Mouse (Mus musculus): ENCODE data around the gene Tnpo1.

Tnpo1 gene

DNA sequence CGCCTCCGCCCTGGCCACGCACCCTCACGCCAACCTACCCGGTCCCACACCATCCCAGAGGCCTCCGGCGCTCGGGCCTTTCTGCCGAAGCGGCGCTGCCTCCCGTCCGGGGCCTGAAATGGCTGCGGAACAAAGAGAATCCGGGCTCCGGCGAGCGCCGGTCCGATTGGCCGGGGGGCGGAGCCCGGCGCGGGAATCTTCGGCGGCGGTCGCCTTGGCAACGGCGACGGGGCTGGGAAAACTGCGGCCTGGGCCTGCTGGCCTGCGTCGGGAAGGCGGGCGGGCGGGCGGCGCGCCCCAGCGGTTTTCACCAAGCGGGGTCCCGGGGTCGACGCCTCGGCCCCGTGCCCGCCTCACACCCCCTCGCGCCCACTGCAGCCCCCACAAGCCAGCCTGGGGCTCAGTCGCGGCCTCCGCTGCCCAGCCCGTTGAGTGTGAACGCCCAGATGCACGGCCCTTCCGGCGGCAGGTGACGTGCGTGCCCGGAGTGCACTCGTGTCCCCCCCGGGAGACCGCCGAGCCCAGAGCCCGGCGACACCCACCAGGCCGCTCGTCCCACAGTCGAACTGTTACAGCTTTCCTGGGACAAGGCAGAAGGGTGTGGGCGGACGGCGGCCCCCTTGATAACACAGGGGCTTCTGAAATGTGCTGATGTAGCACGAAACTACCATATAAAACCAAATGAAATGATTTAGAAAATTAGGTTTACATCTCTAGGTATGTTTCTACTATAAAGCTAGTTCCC is at the start of gene Tnpo1:
Gene Tnpo1, minus strand, starts transcription at position 172 of the 745 bp plus-strand sequence.
- DNase-seq (ENCODE audit: low spot score): peak; percentile 93

DNA sequence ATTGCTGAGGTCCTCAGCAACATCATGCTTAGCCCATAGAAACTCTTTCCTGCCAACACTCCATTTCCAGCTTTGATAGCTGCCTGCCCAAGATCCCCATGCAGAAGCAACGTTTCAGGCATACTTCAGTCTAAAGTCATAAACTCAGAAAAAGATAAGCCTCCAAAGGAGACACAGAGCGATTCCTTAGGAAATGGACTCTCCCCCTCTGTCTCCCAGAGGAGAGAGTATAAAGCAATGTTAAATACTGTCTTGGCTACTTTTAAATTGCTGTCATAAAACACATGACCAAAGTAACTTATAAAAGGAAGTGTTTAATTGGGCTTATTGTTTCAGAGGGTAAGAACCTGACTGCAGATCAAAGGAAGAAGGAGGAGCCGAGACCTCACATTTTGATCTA is 45.9 kb upstream of the Tnpo1 start:
- DNase-seq (ENCODE audit: low spot score): no peak

DNA sequence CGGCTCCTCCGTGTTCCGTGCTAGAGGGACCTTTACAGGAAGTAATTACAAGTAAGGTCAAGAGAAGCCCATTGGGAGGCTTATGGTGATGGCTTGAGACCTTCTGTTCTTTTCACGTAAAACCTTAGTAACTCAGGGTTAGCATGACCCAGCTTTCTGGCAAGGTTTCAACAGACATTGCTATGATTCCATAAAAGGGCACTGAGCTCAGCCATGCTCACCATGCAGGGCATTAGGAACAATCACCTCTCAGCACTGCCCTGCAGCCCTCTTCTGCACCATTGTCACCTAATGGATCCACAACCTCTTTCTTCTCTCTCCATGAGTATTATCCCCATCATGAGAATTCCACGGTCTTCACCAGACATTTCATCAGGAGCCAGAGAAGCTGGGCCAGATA is 45.5 kb upstream of the Tnpo1 start:
- DNase-seq (ENCODE audit: low spot score): no peak

DNA sequence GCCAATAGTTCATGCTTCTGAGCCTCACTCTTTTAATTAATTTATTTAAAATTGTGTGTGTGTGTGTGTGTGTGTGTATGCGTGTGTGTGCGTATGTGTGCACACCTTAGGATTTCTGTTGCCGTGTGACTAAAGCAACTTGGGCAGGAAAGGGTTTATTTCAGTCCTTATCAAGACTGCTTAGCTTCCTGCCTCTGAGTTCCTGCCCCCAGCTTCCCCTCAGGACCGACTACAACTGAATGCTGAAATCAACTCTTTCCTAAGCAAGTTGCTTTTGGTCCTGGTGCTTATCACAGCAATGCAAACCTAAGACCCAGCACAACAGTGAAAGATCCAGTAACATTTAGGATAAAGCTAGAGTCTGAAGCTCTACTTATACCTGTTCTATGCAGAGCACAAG is 42.3 kb upstream of the Tnpo1 start:
- DNase-seq (ENCODE audit: low spot score): no peak

DNA sequence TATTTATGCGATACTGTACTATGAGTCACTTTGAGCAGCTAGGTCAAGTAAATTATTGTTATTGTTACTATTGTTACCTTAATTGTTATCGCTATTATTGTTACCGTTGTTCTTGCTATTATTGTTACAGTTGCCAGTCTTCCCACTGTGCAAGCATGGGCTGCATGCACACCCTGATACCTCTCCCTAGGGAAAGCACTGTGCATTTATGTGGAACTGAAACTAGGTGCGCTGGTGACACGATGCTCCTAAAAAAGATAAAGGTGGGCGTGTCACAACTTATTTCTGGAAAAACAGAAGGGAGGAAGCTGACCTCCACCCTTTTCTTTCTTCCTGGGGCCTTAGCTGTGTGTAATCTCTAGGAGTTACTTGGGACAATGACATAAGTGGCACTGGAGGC is 41.8 kb upstream of the Tnpo1 start:
- DNase-seq (ENCODE audit: low spot score): no peak

DNA sequence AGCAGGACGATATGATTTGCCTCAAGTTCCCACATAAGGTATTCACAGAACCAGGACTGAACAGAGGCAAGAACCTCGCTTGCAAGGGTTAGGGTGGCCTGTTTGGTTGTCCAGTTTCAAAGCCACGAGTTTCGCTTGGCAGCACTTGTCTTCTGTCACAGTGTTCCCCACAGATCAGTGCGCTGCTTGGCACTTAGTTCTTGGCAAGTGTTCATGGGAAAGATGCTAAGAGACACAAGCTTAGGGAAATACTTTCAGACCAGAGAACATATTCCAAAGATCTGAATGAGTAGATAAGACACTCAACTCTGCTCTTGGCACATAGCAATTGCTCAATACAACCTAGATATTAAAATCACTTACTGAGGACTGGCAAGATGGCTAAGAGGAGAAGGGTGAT is 40.4 kb upstream of the Tnpo1 start:
- DNase-seq (ENCODE audit: low spot score): no peak

DNA sequence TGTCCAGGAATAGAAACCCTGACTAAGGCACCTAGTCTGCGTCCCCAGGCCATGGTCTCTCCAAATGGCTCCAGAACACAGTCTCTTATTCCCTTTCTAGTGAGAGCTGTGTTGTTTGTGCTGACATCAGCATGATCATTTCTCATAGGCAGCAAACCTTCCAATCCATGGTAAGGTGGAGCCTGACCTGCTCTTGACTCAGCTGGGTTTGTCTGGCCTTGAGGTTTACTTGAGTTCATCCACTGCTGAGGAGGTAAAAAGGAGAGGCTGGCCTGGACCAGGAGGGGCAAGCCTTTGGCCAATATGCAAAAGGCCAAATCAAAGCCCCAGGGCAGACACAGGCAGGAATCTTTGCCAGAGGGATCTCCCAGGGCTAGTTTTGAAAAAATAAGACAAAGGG is 37.4 kb upstream of the Tnpo1 start:
- no peak for DNase-seq (ENCODE audit: low spot score)

DNA sequence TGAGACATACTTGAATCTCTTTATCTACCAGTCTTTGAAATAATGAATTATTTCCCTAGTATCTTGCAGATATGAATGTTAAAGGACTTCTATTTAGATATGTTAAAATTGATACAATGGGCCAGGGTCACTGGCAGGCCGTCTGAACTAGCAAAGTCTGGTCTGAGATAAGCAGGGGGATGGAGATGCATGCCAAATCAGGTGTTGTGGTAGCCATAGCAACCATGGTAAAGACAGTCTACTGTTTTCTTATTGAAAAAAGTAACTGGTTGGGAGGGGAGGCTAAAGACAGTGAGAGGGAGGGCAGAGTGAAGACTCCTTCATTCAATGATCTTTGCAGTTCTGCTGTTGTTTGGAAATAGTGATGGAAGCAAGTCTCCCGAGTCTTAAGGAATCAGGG is 32.0 kb upstream of the Tnpo1 start:
- peak; percentile 38 for DNase-seq (ENCODE audit: low spot score)

DNA sequence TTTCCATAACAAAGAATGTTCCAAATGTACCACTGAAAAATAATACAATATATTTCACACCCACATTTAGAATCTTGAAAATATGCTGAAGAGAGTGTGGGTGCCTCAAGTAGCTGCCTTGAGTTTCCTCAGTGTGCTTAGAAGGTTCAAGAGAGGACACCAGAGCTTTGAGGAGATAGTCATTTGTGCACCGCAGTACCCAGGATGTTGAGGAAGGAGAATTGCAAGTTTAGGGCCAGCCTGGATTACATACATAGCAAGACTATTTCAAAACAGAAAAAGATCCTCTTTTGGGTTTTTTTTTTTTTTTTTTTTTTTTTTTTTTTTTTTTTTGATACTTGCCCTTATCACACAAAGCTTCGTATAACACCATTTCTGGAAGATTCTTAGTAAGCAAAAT is 30.0 kb upstream of the Tnpo1 start:
- no peak for DNase-seq (ENCODE audit: low spot score)

DNA sequence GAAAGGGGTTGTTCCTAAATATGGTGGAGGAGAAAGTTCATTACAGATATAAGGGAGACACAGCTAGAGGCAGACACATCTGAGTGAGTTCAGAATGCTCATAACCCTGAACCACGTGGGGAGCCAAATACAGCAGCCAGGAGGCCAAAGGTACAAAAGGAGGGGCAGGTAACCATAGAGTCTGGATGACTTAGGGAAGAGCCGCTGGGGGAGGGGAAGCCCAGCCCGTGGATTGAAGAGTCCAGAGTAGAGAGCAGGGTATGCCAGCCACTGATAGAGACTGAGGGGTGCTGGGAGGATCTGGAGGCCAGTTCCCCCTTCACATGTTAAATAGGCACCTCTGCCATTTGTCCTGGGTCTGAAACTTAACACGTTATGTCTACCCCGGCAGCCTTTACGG is 29.5 kb upstream of the Tnpo1 start:
- DNase-seq (ENCODE audit: low spot score): no peak

DNA sequence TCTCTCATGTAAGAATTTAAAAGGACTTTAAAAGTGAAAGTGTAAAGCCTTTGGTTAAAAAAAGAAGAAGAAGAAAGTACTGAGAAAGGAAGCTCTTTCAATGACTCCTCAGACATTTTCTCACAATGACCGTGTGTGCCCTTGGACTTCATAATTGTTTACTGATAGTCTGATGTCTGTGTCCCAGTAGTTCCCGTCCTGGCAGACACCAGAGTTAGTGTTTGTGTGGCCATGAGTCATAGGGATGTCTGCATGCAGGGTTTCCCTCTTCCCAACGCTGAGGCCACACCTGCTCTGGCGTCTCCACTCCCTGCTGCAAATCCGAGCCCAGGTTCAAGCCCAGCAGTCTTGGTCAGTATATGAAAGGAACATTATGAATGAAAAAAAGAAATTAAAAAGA is 29.0 kb upstream of the Tnpo1 start:
- DNase-seq (ENCODE audit: low spot score): no peak

DNA sequence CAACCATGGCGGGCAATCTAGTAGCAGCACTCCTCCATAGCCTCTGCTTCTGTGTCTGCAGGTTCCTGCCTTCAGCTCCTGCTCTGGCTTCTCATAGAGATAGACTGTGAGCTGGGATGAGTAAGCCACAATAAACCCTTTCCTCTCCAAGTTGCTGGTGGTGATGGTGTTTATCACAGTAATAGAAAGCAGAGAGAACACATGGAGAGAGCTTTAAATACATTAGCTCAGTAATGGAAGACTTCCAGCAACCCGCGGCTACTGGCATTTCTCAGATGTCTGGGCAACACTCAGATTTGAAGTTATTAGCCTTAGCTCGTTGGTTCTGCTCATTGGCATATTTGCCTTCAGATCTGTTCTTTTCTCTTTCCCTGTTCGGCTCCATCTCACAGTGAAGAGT is 27.6 kb upstream of the Tnpo1 start:
- no peak for DNase-seq (ENCODE audit: low spot score)

DNA sequence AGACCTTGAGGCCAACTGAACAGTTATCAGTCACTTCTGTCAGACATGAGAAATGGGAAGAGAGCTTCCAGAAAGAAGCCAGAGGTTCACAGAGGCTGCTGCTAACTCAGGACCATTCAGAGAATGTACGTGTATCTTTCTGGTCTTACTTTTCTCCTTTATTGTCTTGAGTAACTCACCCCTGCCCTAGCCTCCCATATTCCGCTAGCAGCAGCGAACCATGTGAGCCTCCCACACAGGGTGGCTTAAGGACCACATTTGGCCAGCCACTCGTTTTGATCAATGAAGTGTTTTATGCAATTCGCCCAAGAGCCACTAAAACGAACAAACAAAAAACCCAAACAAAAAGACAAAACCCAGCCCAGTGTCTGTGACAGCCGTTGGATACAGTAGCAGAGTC is 25.8 kb upstream of the Tnpo1 start:
- DNase-seq (ENCODE audit: low spot score): no peak

DNA sequence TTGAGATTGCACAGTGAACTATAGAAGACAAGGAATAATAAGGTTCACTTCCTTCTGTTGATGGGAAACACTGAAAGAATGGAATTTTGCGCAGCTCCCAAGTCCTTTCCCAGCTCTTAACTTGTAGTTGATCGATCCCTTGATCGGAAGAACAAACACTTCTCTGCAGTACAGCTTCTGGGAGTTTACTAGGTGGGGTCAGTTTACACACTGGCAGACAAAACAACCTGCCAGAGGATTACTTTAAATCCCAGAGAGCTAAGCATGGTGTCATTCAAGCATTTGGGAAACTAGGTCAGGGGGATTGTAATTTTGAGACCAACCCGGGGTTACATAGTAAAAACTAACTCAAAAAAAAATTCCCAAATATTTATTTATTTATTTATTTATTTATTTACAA is 22.0 kb upstream of the Tnpo1 start:
- no peak for DNase-seq (ENCODE audit: low spot score)

DNA sequence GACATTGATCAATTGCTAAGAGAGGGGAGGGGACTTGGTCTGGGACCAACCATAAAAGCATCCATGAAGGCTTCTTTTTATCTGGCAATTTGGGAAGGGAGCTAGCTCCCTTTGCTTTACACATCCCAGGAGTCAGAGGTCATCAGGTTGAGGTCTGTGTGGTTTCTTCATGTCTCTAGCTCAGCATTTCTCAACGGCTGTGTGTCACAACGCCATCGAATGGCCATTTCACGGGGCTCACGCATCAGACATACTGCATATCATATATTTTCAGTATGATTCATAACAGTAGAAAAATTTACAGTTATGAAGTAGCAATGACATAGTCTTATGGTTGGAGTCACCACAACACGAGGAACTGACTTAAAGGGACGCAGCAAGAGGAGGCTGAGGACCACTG is 20.2 kb upstream of the Tnpo1 start:
- no peak for DNase-seq (ENCODE audit: low spot score)

DNA sequence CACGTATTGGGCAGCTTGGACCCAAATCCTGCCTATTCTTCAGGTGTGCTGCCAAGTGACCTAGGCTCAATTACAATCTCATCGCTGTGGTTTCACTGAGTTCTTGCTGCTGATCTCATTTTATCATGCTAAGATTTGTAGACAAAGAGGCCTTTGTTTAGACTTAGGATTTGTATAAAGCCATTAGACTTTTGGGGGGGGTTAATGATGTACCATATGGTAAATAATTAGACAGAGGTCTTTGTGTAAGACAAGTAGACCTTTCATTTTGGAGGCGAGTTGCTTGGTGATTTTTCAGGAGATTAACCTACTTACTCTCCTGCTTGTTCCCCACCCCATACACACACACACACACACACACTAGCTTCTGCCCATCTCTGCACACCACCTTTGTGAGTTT is 19.7 kb upstream of the Tnpo1 start:
- no peak for DNase-seq (ENCODE audit: low spot score)

DNA sequence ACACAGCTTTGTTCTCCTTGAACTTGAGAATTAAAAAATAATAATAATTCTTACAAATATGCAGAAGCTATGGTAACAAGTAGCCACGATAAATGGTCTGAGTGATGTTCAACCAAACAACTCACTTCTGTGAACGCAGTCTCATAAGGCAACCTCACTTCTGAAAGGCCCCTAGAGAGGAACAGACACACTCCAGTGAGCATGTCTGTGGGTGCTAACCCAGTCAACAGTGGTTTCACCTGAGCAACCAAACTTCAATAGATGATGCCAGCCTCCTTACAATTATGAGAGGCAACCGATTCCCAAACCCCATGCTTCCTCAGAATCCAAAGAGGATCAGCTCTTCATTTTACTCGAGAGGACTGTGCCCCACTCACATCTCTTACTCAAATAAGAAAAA is 19.2 kb upstream of the Tnpo1 start:
- no peak for DNase-seq (ENCODE audit: low spot score)

DNA sequence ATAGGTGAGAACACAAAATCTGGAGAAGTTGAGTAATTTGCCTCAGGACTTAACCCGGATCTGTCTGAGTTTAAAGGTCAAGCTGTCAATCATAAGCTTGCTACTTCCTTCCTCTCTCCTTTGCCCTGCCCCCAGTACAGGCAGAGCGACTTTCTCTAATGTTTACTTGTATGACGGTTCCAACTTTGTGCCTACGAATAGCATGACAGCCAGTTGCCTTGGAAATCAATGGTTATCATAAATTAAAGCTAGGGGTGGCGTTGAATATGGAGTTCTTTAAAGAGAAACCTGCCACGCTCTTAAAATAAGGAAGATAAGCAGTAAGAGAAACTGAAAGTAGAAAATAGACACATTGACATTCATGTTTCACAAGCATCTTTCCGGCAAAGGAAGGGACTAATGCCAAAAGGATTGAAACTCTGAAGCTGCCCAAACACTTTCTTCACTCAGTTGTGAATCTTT is 18.5 kb upstream of the Tnpo1 start:
- no peak for DNase-seq (ENCODE audit: low spot score)

DNA sequence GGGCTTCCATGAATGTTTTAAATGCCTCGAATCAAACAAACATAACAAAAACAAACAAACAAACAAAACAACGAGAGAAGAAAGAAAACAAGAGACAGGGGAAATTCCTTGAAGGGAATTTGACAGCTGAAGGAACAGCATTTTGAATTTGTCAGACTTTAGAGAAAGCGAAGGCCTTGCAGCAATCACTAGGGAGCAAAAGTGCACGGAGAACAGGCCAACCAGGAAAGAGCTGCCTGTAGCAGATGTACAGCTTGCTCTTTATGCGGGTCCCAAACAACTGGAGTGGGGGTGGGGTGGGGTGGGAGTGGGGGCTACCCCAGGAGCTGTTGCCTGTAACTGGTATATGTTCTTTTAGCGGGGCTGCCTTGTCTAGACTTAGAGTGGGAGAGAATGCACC is 16.2 kb upstream of the Tnpo1 start:
- DNase-seq (ENCODE audit: low spot score): no peak

DNA sequence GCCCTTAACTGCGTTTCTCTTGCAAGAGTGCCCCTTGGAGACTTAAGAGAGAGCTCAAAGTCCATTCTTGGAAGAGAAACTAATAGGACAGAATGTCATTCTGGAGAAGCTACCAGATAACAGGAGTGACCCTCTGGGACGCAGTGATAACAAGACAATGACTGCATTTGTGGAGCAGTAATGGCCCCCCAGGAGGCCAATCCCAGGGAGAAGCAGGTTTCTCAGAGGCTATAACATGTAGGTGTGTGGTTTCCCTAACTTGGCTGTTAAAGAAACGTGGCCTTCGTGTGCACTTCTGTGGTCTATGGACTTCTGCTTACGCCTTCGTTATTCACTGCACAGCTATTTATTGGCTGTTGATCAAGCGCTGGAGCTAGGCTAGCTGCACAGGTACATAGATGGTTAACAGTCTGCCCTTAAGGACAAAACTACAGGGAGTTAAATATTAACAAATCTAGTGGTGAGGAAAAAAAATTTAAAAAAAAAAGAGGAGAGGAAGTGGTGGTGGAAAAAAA is 15.7 kb upstream of the Tnpo1 start:
- no peak for DNase-seq (ENCODE audit: low spot score)

DNA sequence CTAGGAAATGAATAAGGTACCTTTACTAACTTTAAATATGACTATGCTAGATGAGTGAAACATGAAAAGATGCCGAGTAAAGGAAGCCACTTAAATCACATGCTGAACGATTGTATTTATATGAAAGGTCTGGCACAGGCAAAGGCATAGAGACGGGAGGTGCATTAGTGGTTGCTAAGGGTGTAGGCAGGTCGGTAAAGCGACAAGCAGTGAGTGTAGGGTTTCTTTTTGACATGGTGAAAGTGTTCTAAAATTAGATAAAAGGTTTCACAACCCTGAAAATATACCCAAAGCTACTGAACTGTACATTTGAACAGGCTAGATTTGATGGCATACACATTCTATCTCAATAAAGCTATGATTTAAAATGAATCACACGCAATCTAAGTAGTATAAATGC is 10.9 kb upstream of the Tnpo1 start:
- no peak for DNase-seq (ENCODE audit: low spot score)

DNA sequence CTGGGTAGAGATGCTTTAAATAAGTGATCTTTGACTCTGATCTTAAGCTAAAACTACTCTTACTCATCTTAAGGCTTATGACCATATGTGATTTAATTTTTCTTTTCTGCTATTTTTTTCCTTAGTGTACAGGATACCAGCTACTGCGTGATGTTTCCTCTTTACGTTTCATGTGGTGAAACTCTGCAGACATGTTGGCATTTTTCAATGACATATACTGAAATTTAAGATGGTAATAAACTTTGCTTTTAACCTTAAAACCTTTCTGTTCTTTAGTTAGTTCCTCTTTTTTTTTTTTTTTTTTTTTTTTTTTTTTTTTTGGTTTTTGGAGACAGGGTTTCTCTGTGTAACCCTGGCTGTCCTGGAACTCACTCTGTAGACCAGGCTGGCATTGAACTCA is 2.7 kb upstream of the Tnpo1 start:
- DNase-seq (ENCODE audit: low spot score): no peak

DNA sequence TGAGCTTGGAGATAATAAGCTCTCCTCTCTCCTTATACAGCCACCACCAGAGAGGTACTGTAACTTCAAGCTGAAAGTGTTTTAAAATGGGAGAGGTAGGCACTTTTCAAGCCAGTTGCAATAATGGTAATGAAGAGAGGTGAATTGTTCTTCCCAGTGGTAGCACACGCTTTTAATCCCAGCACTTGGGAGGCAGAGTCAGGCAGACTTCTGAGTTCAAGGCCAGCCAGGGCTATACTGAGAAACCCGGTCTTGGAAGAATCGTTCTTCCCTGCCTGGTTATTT is 716 bp upstream of the Tnpo1 start:
- DNase-seq (ENCODE audit: low spot score): no peak

DNA sequence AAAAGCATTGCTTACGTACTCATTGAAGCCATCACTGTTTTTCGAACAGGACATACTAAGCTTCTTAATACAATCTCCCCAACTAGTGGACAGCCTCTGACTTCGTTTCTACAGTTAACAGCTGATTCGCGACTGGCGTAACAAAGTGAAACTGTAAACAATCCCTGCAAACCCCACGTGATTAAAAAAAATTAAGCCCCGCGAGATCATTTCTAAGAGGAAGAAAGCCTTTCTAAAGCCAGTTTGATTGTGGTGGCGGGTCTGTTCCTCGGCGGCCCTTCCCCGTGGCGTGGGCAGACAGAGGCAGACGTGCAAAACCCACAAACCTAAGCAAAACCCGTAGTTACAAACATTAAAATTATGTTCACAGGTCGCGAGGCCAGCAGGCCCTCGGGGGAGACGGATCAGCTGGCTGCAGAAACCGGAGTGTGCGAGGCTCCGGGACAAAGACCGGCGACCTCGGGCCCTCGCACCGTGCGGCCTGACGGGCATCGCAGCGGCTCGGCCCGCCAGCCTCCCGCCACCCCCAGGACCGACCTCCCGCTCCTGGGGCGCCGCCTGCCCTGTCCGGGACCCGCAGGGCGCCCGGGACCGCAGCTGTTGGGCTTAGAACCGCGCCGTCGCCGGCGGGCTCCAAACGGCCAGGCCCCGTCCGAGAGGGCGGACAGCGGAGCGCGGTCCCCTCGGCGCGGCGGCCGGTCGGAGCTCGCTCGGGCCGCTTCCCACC is 535 bp downstream of the Tnpo1 start:
- DNase-seq (ENCODE audit: low spot score): peak; percentile 73

Data from embryo, embryonic 10.5 days (tissue).